Mouse (Mus musculus) gastrocnemius, adult 8-10 months (tissue): ENCODE measurements around the gene Rho. TPM values are rescaled to one million over a fixed set of nuclear protein-coding genes. Genes with fewer than 3 reads are reported as not detected.

ENCODE experiments used
- DNase-seq, 2 experiments: peaks; one replicate each; pipeline ENCODE4 v3.0.0; 2022; ENCODE audit warnings: low spot score in 2 of 2
- total RNA-seq, 4 experiments: library from RNA; stranded (reverse); gene quantifications; 2 replicates each; pipeline ENCODE4 v1.2.4; 2022

The Rho gene
- total RNA-seq, 4 experiments from 2014 or later = not detected

GRCm38 (mm10) chr6:115956418-115956921 lies 24.9 kb downstream of the Rho start:
- DNase-seq = no peak

DNA sequence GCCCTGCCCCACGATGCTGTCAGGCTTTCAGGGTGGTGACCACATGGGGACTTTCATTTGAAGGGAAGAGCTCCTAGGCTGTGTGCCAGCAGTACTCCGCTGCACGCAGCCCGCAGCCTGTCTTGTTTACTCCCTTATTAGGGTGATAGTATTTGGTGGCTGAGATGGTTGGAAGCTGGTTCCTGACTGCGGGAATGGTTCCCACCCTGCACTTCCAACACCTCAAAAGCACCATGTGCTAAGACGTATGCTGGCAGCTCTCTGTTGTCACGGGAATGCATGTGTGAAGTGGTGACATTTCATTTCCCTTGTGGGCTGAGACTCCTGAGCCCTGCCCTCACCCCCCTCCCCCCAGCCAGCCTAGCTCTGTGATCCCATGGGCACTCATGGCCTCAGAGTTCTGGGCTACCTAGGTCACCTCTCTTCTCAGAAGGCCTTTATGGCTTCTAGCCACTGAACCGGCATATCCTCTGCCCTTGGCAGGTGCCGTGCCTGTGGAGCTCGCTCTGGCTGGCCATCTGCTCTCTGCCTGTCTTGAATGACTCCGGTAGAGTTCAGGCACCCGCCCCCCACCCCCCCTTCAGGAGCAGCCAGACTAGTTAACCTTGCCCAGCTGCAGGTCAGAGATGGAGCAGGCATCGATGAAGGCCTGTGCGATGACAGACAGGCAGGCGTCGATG lies 25.5 kb downstream of the Rho start:
- DNase-seq = peak in 1 of 2 experiments; percentile 70

DNA sequence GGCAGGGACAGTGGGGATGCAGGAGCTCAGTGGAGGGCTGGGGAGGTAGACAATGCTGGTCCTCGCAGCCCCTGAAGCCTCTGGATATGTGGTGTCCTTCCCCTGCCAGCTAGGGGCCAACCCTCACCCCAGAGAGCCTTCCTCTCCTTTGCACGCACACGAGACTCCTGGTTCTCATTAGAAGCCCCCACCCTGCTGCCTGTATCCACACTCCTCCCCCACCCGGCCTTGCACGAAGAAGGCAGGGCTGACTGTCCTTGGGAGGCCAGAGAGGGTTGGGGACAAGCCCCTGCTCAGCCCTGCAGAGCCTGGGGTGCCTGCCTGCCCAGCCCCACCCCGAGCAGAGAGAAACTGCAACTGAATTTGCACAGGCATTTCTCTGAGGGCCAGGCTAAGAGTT lies 26.1 kb downstream of the Rho start:
- DNase-seq = no peak

DNA sequence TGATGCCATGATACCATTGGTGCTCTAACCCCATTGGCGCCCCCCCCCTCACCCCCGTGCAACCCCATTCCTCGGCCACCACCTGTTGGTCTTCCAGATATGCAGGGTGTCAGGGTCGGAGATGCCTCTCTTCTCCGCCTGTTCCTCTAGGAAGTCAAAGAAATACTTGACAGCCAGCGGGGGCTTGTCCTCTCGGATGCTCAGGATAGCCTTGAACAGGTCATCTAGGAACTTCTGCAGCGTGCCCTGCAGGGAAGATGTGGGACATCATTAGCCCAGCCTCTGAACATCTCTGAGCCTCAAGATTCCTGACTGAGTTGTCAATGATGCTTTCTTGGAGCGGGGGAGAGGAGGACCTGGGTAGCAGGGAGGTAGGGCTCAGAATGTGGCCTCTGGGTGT lies 26.9 kb downstream of the Rho start:
- no peak for DNase-seq

- peak; percentile 86 to 90 for DNase-seq
Observed at GRCm38 (mm10) chr6:115959151-115959691, 27.7 kb downstream of the Rho start.

- DNase-seq = no peak
Observed at GRCm38 (mm10) chr6:115960322-115960721, 28.8 kb downstream of the Rho start.

DNA sequence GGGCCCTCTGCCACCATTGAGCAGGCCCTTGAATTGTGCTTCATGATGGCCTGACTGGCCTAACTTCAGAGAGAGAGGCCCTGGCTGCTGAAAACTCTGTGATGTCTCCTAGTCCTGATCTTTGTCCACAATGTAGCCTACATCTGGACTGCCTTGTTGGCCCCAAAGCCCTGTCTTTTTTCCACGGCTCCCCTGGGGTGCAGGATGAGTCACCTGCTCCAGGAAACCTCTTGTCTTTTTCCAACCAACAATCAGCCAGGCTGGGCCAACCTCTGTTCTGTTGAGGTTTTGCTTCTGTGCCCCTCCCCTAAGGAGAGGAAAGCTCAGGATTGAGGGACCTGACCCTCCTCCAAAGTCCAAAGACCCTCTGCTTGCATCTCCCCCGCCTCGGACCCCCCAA lies 30.2 kb downstream of the Rho start:
- DNase-seq = no peak

DNA sequence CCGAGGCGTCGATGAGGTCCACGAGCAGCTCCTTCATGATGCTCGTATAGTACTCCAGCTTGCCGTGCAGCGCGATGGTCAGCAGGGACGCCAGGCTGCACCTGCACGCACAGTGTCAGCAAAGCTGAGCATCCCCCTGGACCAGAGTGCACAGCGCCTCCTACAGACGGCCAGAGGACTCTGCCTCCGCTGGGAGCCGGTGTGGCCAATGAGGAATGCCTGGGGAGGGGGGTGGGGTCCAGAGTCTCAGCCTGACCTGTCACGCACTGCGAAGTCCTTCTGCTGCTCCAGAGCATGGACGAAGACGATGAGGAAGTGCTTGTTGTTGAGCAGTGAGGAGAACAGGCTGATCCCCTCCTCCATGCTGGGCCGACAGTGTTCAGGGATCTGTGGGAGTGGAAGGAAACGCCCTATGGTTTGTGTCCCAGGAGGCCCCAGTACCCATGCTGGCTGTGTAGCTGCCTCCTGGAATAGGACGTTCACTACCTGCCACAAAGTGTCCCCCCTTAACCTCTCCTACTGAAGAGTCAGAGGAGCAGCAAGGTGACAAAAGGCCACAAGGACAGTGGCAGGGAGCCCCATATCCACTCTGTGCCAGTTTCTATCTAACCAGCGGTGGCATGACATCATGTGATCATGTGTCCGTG lies 31.0 kb downstream of the Rho start:
- DNase-seq = no peak

DNA sequence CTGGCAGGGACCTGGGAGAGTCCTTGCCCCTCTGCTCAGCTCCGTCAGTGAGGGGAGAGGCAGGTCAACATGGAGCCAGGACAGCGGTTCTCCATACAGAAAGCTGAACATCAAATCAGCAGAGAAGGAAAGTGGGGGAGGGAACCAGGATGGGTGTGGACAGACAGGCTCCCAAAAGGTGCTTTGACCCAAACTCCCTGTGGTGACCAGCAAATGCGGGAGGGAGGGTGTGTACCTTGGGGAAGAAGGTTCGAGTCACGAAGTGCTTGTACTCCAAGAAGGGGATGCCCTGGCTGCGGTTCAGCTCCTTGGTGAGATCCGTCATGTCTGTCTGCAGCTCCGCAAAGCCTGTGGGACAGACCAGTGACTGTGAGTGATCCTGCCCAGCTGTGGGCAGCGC lies 32.1 kb downstream of the Rho start:
- DNase-seq = no peak

- no peak for DNase-seq
Observed at GRCm38 (mm10) chr6:115966227-115966966, 34.8 kb downstream of the Rho start.

- no peak for DNase-seq
Observed at GRCm38 (mm10) chr6:115967291-115967880, 35.8 kb downstream of the Rho start.

- DNase-seq = no peak
Observed at GRCm38 (mm10) chr6:115968086-115968485, 36.5 kb downstream of the Rho start.

- no peak for DNase-seq
Observed at GRCm38 (mm10) chr6:115968700-115969099, 37.2 kb downstream of the Rho start.

- no peak for DNase-seq
Observed at GRCm38 (mm10) chr6:115969103-115969502, 37.6 kb downstream of the Rho start.

DNA sequence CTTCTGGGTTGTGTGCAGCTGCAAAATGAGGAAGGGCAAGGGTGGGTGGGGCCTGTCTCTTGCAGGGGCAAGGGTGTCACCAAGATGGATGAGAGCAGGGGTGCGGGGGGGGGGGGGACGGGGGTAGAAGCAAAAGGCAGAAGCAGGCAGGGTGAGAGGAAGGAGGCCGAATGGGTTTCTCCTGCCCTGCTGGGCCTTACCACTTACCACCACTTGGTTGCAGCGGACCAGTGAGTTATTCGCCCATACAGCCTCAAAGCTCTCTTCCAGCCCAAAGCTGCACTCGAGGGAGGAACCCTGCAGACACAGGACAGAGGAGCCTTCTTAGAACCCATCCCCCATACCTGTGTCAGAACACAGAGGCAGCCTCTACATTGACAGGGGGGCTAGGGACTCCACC lies 38.4 kb downstream of the Rho start:
- no peak for DNase-seq

DNA sequence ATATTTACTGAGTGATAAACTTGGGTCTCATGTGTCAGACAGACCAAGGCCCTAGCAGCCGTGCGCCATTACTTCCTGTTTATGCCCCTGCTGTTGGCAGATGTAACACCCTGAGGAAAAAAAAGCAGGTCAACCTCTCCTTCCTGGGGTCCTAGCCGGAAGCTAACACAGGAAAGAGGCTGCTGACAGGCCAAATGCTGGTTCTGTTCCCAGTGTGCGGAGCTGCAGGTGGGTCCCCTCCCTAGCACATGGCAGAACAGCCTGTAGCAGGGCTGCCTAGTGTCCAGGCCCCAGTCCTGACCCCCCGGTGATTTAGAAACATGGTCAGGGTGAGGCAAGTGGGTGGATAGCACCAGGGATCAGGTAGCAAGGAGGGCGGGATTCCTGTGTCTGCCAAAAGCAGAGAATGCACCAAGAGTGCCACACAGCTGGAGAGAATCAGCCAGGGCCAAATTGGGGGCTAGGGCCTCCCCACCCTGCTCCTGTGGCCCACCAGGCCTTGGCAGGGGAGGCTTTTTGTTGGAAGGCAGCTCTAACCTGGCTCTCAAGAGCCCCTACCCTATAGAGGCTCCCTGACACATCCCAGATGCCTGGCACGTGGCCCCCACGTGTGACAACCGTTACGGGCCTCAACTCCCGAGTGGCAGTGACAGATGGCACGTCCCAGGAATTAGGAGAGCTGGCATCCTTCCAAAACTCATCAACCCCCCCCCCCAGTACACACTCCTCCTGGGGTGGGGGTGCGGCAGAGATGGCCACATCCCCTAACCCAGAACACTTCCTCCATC lies 39.9 kb downstream of the Rho start:
- no peak for DNase-seq

- no peak for DNase-seq
Observed at GRCm38 (mm10) chr6:115972083-115972764, 40.7 kb downstream of the Rho start.

DNA sequence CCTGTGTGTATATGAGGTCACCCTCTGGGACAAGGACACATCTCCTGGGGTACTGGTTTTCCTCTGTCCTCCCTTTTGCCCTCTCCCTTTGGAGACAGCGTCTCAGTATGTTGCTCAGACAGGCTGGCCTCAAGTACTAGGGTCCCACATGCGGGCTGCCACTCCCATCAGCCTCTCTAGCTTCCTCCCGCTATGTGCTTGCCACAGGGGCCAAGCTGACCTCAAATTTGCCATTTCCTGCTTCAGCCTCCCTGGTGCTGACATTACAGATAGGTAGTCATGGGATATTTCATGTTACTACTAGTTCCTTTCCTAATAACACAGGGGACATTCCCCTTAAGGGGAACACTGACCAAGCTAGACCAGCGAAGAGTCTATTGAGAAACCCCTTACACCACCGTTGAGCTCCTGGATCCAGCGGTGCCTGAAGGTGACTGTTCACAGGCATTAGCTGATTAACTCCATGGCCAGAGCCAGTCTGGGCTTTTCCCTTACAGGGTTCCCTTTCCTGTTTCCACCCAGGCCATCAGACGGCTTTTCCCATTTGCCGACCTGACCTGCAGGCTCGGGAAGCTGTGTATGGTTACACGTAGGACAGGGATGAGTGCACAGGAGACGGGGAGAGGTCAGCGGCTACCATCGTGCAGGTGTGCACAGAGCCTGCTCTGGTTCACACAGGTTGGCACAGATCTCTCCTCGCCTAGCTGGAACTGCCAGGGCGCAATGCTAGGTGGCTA lies 41.8 kb downstream of the Rho start:
- no peak for DNase-seq

DNA sequence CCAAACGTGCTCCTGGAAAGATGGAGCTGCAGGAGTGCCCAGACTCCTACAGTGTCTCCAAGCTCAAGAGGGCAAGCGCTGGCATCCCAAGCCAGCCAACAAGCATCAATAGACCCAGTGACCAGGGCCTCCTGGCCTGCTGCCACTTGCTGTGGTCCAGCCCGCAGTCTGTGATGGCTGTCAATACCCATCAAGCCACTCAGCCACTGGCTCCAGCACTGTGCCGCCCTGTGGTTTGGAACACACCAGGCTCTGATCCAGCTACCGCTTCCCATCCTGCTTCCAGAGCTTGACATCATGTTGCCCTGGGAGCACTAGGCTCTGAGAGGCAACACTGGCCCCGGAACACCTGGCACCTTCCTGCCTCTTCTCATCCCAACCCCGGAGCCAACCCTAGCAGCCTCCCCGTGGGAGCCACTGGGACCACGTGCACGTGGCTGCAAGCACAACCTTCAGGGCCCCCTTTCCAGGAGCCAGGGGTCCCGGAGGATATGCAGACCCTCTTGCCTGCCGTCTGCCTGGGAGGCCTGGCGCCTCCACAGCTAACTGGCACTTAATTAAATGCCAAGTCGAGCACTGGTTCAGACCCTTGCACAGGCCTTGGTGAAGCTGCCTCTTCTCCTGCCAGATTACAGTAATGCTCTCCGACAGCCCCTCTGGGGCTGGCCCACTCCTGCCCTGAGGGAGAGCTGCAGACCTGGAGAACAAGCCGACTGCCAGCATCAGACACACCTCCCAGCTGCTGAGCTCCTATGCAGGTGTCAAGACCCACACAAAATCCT lies 42.5 kb downstream of the Rho start:
- DNase-seq = no peak
